Mouse (Mus musculus) hindbrain, embryonic 13.5 days (tissue): ENCODE measurements around the gene Sdk2. TPM values are rescaled to one million over a fixed set of nuclear protein-coding genes. Genes with fewer than 3 reads are reported as not detected.

Source experiments
- ATAC-seq: fragments of 200-750 bp; cut with Nextera tagmentation; 2 replicates; pipeline ENCODE4 v1.8.0; 2017; ENCODE audit warnings: moderate TSS enrichment; ENCODE audit not compliant: low FRiP score
- H3K27ac ChIP-seq: fragments of 300-500 bp; sonication (generic); 2 replicates; pipeline ENCODE4 v1.5.1; 2015; ENCODE audit warnings: inconsistent platforms, mild to moderate bottlenecking, moderate library complexity
- H3K27me3 ChIP-seq: fragments of 300-500 bp; sonication (generic); 2 replicates; pipeline ENCODE4 v1.6.1; 2015; ENCODE audit warnings: mild to moderate bottlenecking, inconsistent platforms
- H3K36me3 ChIP-seq: fragments of 300-500 bp; sonication (generic); 2 replicates; pipeline ENCODE4 v1.6.1; 2015; ENCODE audit warnings: mild to moderate bottlenecking, inconsistent platforms
- H3K4me1 ChIP-seq: fragments of 300-500 bp; sonication (generic); replicated peaks from 2 replicates; pipeline ENCODE4 v1.6.1; 2015; ENCODE audit warnings: inconsistent platforms
- H3K4me2 ChIP-seq: fragments of 300-500 bp; sonication (generic); 2 replicates; pipeline ENCODE4 v1.6.1; 2015; ENCODE audit warnings: inconsistent platforms, mild to moderate bottlenecking, moderate library complexity
- H3K4me3 ChIP-seq: fragments of 300-500 bp; sonication (generic); 2 replicates; pipeline ENCODE4 v1.5.1; 2015; ENCODE audit warnings: mild to moderate bottlenecking, inconsistent platforms
- H3K9ac ChIP-seq: fragments of 300-500 bp; sonication (generic); 2 replicates; pipeline ENCODE4 v1.6.1; 2015; ENCODE audit warnings: mild to moderate bottlenecking, inconsistent platforms
- H3K9me3 ChIP-seq: fragments of 300-500 bp; sonication (generic); 2 replicates; pipeline ENCODE4 v1.6.1; 2016; ENCODE audit warnings: inconsistent platforms
- WGBS: fragments of 180-500 bp; shearing (Covaris S2); methylation state at CpG from one replicate; pipeline ENCODE4 v1.1.7; 2015; 5-methylcytosine and 5-hydroxymethylcytosine counted together
- polyA plus RNA-seq: library from polyadenylated mRNA; unstranded; fragments of >200 nt; fragmentation: Nextera tagmentation; extraction: Ambion mirVana; gene quantifications from 2 replicates; pipeline ENCODE4 v1.2.1, GENCODE M21; 2015

Sdk2 gene
- polyA plus RNA-seq, 1 experiment from 2014 or later, result 4.2 TPM

DNA sequence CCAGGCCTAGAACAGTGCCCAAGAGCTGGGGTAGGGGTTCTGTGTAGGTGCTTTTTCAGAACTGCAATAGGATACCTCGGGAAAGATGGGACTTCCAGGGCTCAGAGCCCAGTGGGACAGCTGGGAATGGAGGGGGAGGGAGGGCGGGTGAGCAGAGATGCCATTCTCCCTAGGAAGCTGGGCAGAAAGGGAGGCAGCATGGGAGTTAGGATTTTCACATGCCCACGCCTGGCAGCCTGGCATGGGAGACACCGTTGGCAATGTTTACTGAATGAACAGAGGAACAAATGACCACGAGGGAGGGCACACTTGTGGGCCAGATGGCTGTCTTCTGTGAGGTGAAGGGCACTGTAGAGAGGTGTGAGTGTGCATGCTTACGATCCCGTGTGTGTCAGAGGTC, 23.3 kb downstream of the Sdk2 start:
- no peak overlapping the region for H3K4me2 ChIP-seq
- H3K4me1 ChIP-seq, result peaks cover 60% of the 10 kb centered on the region
- no peak overlapping the region for H3K9ac ChIP-seq
- WGBS, result 43% methylated on average over 7 of the region's 7 CpGs
- peaks cover 3% of the 10 kb centered on the region; the same call in 1 of the 2 replicates for H3K36me3 ChIP-seq
- H3K9me3 ChIP-seq, result no peaks in the 10 kb centered on the region
- H3K4me3 ChIP-seq, result no peak overlapping the region
- H3K27me3 ChIP-seq, result no peaks in the 10 kb centered on the region
- ATAC-seq, result no peak
- H3K27ac ChIP-seq, result no peak overlapping the region

GRCm38 (mm10) chr11:114040391-114041035, 26.3 kb downstream of the Sdk2 start:
- WGBS, result 10% methylated on average over 10 of the region's 10 CpGs
- Histone ChIP-seq H3K9ac (0 out of 2 replicates have a peak overlapping the region, but pooled peaks have one; percentile 40), H3K4me1 (peaks cover 49% of the 10 kb centered on the region), H3K27me3 (no peaks in the 10 kb centered on the region), H3K36me3 (no peaks in the 10 kb centered on the region), H3K4me3 (no peak overlapping the region), H3K9me3 (no peaks in the 10 kb centered on the region), H3K27ac (peak overlapping the region; percentile 84), H3K4me2 (no peak overlapping the region)
- peak; percentile 75 for ATAC-seq

- Histone ChIP-seq H3K9me3 (no peaks in the 10 kb centered on the region), H3K27ac (no peak overlapping the region), H3K27me3 (no peaks in the 10 kb centered on the region), H3K4me2 (no peak overlapping the region), H3K36me3 (no peaks in the 10 kb centered on the region), H3K4me3 (no peak overlapping the region), H3K9ac (no peak overlapping the region), H3K4me1 (peaks cover 35% of the 10 kb centered on the region)
- WGBS, result 73% methylated on average over 8 of the region's 8 CpGs
- ATAC-seq, result no peak
Observed at GRCm38 (mm10) chr11:114038036-114038435, 28.8 kb downstream of the Sdk2 start.

- Histone ChIP-seq H3K27ac (no peak overlapping the region), H3K4me3 (no peak overlapping the region), H3K9ac (no peak overlapping the region), H3K9me3 (no peaks in the 10 kb centered on the region), H3K4me2 (no peak overlapping the region), H3K4me1 (peaks cover 34% of the 10 kb centered on the region), H3K27me3 (0 out of 2 replicates have a peak, but pooled peaks cover 4% of the 10 kb centered on the region), H3K36me3 (no peaks in the 10 kb centered on the region)
- ATAC-seq, result no peak
- WGBS, result 81% methylated on average over 10 of the region's 10 CpGs
Observed at GRCm38 (mm10) chr11:114031491-114031890, 35.4 kb downstream of the Sdk2 start.

- H3K36me3 ChIP-seq, result no peaks in the 10 kb centered on the region
- H3K4me1 ChIP-seq, result peaks cover 45% of the 10 kb centered on the region
- no peak for ATAC-seq
- H3K9me3 ChIP-seq, result no peaks in the 10 kb centered on the region
- H3K27ac ChIP-seq, result no peak overlapping the region
- H3K9ac ChIP-seq, result no peak overlapping the region
- 91% methylated on average over 7 of the region's 7 CpGs for WGBS
- no peak overlapping the region for H3K4me3 ChIP-seq
- H3K4me2 ChIP-seq, result no peak overlapping the region
- H3K27me3 ChIP-seq, result 0 out of 2 replicates have a peak, but pooled peaks cover 4% of the 10 kb centered on the region
Observed at GRCm38 (mm10) chr11:114030214-114030613, 36.6 kb downstream of the Sdk2 start.

GRCm38 (mm10) chr11:114028512-114028911, 38.3 kb downstream of the Sdk2 start:
- H3K4me3 ChIP-seq, result no peak overlapping the region
- H3K4me2 ChIP-seq, result no peak overlapping the region
- H3K27ac ChIP-seq, result no peak overlapping the region
- ATAC-seq, result no peak
- no peaks in the 10 kb centered on the region for H3K36me3 ChIP-seq
- H3K4me1 ChIP-seq, result peaks cover 47% of the 10 kb centered on the region
- WGBS, result 45% methylated on average over 6 of the region's 6 CpGs
- no peaks in the 10 kb centered on the region for H3K9me3 ChIP-seq
- H3K27me3 ChIP-seq, result 0 out of 2 replicates have a peak, but pooled peaks cover 4% of the 10 kb centered on the region
- H3K9ac ChIP-seq, result no peak overlapping the region

- no peak for ATAC-seq
- no peak overlapping the region for H3K27ac ChIP-seq
- 0 out of 2 replicates have a peak, but pooled peaks cover 4% of the 10 kb centered on the region for H3K27me3 ChIP-seq
- no peaks in the 10 kb centered on the region for H3K9me3 ChIP-seq
- no peaks in the 10 kb centered on the region for H3K36me3 ChIP-seq
- H3K4me2 ChIP-seq, result no peak overlapping the region
- WGBS, result 73% methylated on average over 6 of the region's 6 CpGs
- no peak overlapping the region for H3K4me3 ChIP-seq
- peaks cover 43% of the 10 kb centered on the region for H3K4me1 ChIP-seq
- no peak overlapping the region for H3K9ac ChIP-seq
Observed at GRCm38 (mm10) chr11:114028021-114028420, 38.8 kb downstream of the Sdk2 start.

DNA sequence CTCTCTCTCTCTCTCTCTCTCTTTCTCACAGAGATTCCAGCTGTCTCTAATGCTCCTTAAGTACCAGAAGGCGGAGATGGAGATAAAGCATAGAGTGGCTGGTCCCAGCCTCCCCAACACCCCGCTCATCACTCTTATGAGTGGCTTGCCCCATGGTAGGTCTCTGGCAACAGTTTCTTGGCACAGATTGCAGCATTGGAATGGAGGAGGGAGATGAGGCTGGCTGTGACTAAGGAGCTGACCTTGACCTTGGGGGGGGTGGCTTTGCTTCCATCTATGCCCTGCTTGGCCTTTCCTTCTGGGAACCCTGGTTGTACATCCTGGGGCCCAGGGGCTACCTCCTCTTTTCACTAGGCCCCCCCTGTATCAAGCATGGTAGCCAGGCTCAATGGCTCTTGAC, 41.8 kb downstream of the Sdk2 start:
- Histone ChIP-seq H3K36me3 (no peaks in the 10 kb centered on the region), H3K27me3 (no peaks in the 10 kb centered on the region), H3K9me3 (no peaks in the 10 kb centered on the region), H3K27ac (no peak overlapping the region), H3K4me3 (no peak overlapping the region), H3K4me1 (peaks cover 45% of the 10 kb centered on the region), H3K4me2 (no peak overlapping the region), H3K9ac (no peak overlapping the region)
- ATAC-seq, result no peak
- 86% methylated on average over 2 of the region's 2 CpGs for WGBS

DNA sequence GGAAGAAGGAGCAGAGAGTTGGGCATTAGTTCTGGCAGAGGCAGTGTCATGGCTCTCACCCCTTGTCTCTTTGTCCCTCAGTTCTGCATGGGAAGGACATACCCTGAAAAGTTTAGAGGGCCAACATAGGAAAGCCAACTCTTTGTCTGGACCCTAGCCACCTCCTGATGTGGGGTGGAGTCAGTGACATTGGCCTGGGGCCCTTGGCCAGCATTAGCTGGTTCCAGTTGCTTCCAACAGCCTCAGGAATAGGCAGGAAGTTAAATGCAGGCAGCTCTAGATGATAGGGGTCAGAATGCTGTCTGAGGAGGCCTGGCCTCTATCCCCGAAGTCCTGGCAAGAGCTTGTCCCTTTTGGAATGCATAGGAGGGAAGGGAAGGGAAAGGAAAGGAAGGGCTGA, 42.9 kb downstream of the Sdk2 start:
- no peaks in the 10 kb centered on the region for H3K27me3 ChIP-seq
- 67% methylated on average over 1 of the region's 1 CpGs for WGBS
- H3K36me3 ChIP-seq, result no peaks in the 10 kb centered on the region
- ATAC-seq, result no peak
- no peaks in the 10 kb centered on the region for H3K9me3 ChIP-seq
- no peak overlapping the region for H3K4me2 ChIP-seq
- no peak overlapping the region for H3K9ac ChIP-seq
- no peak overlapping the region for H3K4me3 ChIP-seq
- no peak overlapping the region for H3K27ac ChIP-seq
- peaks cover 46% of the 10 kb centered on the region for H3K4me1 ChIP-seq

GRCm38 (mm10) chr11:114022166-114022565, 44.7 kb downstream of the Sdk2 start:
- no peak for ATAC-seq
- no peaks in the 10 kb centered on the region for H3K9me3 ChIP-seq
- peaks cover 50% of the 10 kb centered on the region for H3K4me1 ChIP-seq
- H3K4me3 ChIP-seq, result no peak overlapping the region
- H3K9ac ChIP-seq, result no peak overlapping the region
- 73% methylated on average over 4 of the region's 4 CpGs for WGBS
- H3K36me3 ChIP-seq, result no peaks in the 10 kb centered on the region
- H3K27me3 ChIP-seq, result no peaks in the 10 kb centered on the region
- H3K4me2 ChIP-seq, result no peak overlapping the region
- H3K27ac ChIP-seq, result no peak overlapping the region

DNA sequence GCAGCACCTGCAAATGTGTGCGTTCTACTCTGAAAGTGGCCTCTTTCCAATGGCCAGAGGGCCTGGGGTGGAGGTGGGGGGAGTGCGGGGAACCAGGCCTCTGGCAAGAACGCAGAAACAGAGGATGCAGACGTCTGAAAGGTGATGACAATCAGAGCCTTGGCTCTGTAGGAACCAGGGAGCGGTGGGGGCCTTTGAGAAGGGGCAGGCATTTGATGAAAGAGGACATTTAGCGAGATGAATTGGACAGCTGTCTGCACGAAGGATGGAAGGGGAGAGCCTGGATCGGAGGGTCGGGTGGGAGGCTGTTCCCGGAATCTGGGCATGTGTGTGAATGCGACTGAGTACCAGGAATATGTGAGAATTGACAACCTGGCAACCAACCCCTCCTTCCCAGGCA, 47.8 kb downstream of the Sdk2 start:
- WGBS, result 11% methylated on average over 11 of the region's 11 CpGs
- peak overlapping the region; percentile 25; the same call in 1 of the 2 replicates for H3K9ac ChIP-seq
- H3K4me1 ChIP-seq, result peaks cover 61% of the 10 kb centered on the region
- H3K9me3 ChIP-seq, result no peaks in the 10 kb centered on the region
- H3K27ac ChIP-seq, result peak overlapping the region; percentile 60
- ATAC-seq, result peak; percentile 37; the same call in 1 of the 2 replicates
- no peak overlapping the region for H3K4me3 ChIP-seq
- peaks cover 7% of the 10 kb centered on the region; the same call in 1 of the 2 replicates for H3K27me3 ChIP-seq
- H3K36me3 ChIP-seq, result no peaks in the 10 kb centered on the region
- H3K4me2 ChIP-seq, result no peak overlapping the region

DNA sequence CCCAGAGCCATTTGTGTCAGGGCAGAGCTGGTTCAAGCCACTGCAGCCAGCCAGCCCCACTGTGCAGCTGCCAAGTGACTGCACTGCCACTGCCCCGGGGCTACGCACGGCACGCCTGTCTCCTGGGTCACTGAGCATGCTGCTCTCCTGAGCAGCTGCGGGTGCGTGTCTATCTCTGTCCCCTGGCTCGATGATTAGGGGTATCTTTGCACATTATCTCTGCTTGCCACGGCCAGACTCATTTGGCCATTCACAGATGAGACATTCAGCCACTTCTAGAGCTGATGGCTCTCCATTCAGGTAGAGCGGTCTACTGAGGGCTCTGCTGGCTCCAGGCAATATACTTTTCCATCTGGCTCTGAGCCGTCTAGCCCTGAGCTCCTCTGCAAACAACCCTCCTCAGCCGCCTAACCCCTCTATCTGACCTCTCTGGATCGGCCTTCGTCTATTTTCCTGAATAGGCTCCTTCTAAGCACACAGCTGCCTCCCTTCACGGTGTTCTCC, 49.9 kb downstream of the Sdk2 start:
- Histone ChIP-seq H3K9ac (no peak overlapping the region), H3K27me3 (peaks cover 10% of the 10 kb centered on the region), H3K27ac (peak overlapping the region; percentile 55), H3K36me3 (no peaks in the 10 kb centered on the region), H3K9me3 (no peaks in the 10 kb centered on the region), H3K4me1 (peaks cover 72% of the 10 kb centered on the region), H3K4me3 (no peak overlapping the region), H3K4me2 (no peak overlapping the region)
- 9% methylated on average over 14 of the region's 14 CpGs for WGBS
- no peak for ATAC-seq
